Mouse (Mus musculus): Measurements from ENCODE around the gene Spen.

Spen gene

DNA sequence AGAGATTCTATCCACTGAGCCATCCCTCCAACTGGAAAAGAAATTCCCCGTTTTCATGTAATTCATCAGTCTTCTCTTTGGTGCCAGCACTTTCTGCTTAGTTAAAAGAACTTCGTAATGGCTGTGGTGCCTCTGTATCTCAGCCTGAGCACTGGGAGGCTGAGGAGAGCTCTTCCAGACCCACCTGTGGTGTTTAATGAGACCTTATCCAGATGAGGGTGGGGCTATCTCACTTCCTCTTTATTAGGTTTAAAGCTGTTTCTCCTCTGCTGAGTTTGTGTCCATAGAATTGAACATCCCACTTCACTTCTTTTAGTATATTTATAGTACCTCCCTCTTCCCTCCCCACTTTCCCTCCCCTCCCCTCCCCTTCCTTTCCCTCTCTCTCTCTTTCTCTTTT, 87.1 kb downstream of the Spen start:
- peak in 1 of 2 experiments; percentile 26 for DNase-seq (ENCODE audit: low spot score in 2 of 2)

DNA sequence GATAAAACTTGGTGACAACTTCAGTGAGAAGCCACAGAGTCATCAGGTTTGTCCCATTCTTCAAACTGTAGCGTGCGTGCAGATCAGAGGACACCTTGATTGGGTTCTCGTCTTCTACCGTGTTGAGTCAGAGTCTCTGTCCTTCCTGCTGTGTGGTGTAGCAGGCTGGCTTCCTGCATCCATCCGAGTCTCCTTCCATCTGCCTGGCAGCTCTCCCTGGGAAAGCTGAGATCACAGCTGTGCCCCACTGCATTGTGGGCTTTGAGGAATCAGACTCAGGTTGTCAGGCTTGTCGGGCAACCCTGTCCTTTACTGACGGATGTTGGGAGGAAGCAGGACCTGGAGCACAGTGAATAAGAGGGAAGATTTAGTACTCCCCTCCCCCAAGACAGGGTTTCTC, 92.2 kb downstream of the Spen start:
- DNase-seq (ENCODE audit: low spot score in 2 of 2) = no peak

GRCm38 (mm10) chr4:141445328-141445720, 93.1 kb downstream of the Spen start:
- no peak for DNase-seq (ENCODE audit: low spot score in 2 of 2)

DNA sequence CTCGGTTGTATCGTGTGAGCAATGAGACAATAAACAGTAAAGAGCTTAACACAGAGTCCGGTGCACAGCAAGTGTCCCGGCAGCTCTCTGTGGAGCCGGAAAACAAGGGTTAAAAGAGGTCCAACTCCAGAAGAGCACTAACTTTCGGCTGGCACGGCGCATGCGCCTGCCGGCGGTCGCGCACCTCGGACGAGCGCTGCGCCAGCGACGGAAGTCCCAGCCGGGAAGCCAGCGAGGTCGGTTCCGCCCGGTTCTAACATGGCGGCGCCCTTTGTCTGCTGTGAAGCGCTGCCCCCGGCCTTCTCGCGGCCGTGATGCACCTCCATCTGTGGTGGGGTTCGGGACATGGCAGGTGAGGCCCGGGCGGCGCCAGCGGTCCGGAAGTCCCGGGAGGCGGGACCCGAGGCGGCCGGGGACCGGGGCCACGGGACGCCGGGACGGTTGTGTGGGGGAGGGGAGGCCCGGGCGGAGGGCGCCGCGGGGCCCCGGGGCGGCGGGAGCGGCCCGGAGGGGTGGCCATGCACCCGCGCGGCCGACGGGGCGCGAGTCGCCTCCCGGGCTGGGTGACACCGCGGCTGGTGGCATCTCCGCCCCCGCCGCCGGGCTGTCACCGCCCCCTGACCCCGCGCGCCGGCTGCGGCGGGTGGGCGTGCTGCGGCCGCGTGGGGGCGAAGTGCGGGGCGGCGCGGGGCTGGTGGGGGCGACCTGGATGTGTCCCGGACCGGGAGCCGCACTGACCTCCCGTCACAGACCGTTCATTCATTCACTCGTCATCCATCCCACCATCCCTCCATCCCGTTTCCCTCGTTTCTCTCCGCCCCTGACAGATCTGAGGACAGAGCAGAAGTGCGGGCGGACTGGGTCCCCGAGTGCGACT, 93.7 kb downstream of the Spen start, which contains the start of gene Zbtb17:
Gene Zbtb17 (plus strand): TSS at position 204 of the 877 bp plus-strand sequence.
- DNase-seq (ENCODE audit: low spot score in 2 of 2) = peak; percentile 87 to 89

DNA sequence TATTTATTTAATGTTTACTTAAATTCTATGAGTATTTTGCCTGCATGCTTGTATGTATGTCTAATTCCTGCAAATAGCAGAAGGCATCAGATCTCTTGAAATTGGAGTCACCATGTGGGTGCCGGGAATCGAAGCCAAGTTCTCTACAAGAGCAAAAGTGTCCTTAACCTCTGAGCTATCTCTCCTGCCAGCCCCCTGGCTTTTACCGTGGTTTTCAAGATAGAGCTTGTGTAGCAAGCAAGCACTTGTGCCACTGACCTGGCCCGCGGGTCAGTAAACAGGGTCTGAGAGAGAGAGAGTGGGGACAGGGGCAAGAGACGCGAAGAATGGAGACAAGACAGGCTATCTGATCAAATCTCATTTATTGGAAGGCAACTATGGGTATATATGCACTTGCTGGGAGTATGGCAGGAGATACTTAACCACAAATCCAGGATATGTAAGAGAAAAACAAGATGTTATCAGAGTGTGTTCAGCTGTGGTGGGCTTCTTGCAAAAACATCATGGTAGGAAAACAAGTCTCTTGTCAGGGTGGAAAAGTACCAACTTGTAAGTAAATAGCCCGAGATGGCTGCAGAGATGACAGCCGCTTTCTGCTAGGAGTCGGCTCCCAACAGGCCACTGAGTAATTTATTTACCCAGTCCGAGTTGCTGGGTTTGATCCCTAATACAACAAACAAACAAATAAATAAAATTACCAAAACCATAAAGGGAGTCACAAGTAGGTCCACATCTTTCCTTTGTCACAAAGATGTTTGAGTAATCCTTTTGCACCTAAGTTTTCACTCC, 94.6 kb downstream of the Spen start:
- no peak for DNase-seq (ENCODE audit: low spot score in 2 of 2)

GRCm38 (mm10) chr4:141440877-141441276, 97.5 kb downstream of the Spen start:
- DNase-seq (ENCODE audit: low spot score in 2 of 2) = no peak

DNA sequence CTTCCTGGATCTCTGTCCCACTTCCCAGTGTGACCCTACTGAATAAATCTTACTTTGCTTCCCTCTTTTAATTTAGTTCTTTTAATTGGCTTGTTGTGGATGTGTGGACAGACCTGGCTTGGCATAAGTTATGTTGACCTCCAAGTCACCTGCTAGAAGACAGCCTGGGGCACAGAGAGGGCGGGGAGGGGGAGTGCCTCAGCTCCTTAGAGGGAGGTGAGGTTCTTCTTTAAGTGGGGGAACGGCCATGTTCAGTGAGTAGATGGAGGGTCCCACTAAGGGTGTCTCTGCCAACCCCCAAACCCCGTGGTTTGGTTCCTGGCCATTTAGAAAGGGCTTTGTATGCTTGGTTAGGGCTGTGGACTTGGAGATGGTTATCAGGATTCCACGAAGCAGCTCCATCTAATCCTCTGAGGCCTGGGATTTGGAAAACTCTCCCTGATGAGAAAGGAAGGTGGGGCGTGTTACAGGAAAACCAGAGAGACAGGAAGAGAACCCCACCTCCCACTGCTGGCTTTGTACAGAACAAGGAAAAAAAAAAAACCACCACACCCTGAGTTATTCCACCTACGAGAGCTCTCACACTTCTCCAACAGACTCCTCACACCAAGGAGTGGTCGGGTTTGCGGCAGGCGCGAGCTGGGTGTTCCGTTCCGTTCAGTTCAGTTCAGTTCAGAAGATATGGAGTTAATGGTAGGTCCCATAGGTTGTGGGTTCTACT, 99.2 kb downstream of the Spen start:
- DNase-seq (ENCODE audit: low spot score in 2 of 2) = no peak

- no peak for DNase-seq (ENCODE audit: low spot score in 2 of 2)
Observed at GRCm38 (mm10) chr4:141435974-141436373, 102.4 kb downstream of the Spen start, which contains the start of gene Srarp. Srarp (minus strand) TSS chr4:141436105.

DNA sequence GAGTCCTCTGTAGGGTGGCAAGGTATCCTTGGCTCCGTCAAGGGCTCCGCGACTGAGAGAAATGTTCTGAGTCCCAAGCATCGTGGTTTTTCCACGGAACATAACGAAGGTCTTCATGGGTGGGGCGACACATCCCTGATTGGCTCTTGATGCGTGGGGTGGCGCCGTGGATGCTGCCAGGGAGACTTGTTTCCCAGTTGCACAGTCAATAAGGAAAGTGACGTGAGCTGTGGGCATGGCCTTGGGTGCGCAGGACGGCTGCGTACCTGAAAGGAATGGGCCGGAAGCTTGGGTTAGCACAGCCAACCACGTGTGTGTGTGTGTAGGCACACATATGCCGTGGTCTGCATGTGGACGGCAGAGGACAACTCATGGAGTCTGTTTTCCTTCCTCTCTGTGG, 105.2 kb downstream of the Spen start:
- DNase-seq (ENCODE audit: low spot score in 2 of 2) = no peak

DNA sequence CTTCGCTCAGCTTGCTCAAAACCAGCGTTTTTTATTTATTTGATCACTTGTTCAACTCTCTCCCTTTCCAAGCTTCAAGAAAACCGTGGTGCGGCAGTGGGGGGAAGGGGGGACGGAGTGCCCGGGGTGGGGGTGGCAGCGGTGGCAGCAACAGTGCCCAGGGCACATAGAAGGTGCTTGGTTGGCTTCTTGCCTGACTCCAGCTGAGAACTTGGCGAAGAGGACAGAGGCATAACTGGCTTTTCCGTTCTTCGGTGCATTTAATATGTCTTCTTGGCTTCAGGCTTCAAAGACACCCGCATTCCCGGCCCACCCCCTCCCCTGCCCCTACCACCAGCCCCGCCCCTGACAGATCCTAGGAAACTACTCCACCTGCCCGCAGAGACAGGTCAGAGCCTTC, 105.7 kb downstream of the Spen start:
- DNase-seq (ENCODE audit: low spot score in 2 of 2) = no peak

GRCm38 (mm10) chr4:141430997-141431396, 107.4 kb downstream of the Spen start:
- peak; percentile 57 to 64 for DNase-seq (ENCODE audit: low spot score in 2 of 2)

GRCm38 (mm10) chr4:141429847-141430246, 108.5 kb downstream of the Spen start:
- no peak for DNase-seq (ENCODE audit: low spot score in 2 of 2)

GRCm38 (mm10) chr4:141429381-141429780, 109.0 kb downstream of the Spen start:
- DNase-seq (ENCODE audit: low spot score in 2 of 2) = no peak

DNA sequence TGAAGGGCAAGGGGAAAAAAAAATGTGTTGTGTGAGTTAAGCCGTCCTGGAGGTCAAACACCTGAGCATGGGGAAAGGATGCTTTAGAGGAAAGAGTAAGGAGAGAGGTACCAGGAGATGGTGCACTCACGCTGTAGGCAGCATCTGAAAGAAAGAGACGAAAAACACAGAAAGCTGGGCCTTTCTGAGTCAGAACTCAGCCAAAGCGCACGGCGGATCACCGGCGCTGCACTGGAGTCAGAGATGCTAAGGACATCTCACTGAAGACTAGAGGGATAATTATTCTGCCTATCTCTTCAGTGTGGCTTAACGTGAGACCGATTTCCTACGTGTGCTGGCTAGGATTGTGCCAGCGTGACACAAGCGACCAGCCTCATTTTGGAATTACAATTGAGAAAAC, 110.5 kb downstream of the Spen start:
- no peak for DNase-seq (ENCODE audit: low spot score in 2 of 2)

- DNase-seq (ENCODE audit: low spot score in 2 of 2) = no peak
Observed at GRCm38 (mm10) chr4:141426796-141427745, 111.3 kb downstream of the Spen start.

DNA sequence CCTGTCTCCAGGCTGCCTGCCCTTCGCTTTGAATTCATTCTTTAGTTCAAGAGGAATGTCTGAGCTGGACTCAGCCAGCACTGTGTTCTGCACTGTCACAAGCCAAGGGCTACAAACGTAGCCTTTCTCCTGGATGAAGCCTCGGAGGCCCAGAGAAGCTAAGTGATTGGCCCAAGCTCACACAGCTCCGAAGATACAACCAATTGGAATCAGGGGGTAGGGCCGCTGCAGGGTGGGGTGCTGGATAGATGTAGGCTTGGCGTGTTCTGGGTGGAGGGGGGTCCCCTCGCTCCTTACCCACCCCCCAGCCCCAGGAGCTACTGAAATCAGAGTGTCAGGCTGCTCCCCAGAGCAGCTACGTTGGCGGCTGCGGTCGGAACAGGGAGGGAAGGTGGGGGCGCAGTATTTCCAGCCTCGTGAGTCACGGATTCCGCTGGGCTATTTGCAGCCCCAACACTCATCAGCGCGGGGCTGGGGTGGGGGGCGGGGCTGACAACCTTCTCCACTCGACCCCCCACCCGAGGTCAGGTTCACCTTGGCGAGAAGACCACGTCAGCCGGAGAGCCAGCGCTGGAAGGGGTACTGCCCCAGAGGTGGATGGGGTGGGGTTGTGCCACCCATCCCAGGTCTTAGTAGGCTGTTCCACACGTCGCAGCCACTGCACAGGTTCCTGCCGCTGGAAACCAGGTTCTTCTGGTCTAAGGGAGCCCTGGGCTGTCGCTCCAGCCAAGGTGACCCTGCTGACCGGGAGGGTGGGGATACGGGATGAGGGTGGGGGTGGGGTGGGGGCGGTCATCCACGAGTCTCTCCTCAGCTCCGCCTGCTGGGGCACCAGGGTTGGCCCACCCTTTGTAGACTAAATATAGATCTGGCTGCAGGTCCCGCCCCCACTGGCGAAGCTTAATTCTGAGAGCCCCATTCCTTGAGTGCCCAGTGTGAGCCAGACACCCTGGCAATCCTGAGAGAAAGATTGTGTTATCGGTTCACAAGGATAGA, 112.6 kb downstream of the Spen start:
- DNase-seq (ENCODE audit: low spot score in 2 of 2) = peak; percentile 33 to 46

DNA sequence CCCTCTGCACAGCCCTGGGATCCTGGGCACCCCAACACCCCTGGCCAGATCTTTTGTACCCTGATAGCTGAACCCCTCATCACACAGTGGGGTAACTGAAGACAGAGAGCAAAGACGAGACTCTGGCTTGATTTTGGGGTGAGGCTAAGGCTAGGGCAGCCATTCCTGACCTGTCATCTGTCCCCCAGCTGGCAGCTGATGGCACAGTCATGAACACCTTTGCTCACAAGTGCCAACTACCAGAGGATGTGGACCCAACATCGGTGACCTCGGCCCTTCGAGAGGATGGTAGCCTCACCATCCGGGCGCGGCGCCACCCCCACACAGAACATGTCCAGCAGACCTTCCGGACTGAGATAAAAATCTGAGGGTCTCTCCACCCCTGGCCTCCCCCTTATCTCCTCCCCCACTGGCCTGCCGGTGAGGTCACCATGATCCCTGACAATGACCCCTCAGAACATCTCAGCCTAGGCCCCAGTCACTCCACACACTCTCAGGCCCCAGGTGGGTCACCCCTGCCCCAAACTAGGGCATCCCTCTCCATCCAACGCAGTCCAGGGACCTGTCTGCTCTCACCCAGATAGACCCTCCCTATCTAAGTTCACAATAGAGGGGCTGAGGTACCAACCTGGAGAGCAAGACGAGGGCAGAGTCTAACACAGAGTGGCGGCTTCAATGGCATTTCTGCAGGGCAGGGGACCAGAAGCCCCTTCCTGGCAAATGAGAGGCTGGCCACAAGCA, 114.5 kb downstream of the Spen start:
- DNase-seq (ENCODE audit: low spot score in 2 of 2) = no peak

DNA sequence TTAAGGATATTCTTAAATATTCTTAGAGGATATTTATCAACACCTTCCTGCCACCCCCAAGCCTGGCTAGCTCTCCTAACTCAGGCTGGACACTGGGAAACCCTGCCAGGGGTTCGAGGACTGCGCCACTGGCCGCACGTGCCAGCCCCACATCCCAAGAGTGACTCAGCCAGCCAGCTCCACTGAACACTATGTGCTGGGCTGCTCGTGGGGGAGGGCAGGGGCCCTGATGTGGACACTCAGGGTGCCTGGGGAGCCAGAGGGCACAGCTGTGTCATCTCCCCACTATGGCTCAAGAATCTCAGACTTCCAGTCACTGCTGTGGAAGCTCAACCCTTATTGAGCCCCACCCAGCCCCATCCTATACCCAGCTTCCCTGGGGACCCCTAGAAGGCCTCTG, 115.1 kb downstream of the Spen start:
- DNase-seq (ENCODE audit: low spot score in 2 of 2) = no peak

DNA sequence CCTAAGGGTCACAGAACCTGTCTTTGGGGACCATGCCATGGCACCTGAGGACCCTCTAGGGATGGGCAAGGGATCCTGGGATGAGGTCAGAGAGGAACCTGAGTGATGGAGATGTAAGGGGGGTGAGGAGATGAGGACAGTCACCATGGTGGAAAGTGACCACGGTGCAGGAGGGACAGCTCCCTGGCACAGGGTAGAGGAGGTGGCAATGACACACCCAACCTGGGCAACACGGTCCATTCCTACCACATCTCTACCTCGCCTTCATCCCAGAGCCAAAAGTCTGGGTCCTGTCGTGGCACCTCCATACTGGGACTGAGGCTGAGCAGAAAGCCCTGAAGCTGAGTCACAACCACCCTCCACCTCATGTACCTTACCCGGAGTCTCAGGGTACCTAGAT, 115.6 kb downstream of the Spen start:
- no peak for DNase-seq (ENCODE audit: low spot score in 2 of 2)
